Mouse (Mus musculus) Patski (cell line): ENCODE data around the gene D5Ertd579e. TPM values are rescaled to one million over a fixed set of nuclear protein-coding genes. Genes with fewer than 3 reads are reported as not detected.

Experiments used
- ATAC-seq: fragments of 100-300 bp; one replicate; pipeline ENCODE4 v1.8.0; 2021
- CTCF ChIA-PET: fragments of 350-600 bp; sonication (Branson Sonifier 250); formaldehyde crosslinking; loops from one replicate; lab custom pipeline; 2022; ENCODE audit warnings: inconsistent platforms; lab: Charles Lee
- POLR2A ChIA-PET: fragments of 350-600 bp; sonication (Branson Sonifier 250); formaldehyde crosslinking; loops from one replicate; lab custom pipeline; 2022; ENCODE audit warnings: antibody characterized with exemption, inconsistent platforms; lab: Charles Lee
- DNase-seq: peaks from one replicate; pipeline ENCODE4 v3.0.0-alpha.2; 2011; ENCODE audit warnings: low read depth, low spot score
- H3K27me3 ChIP-seq: fragments of 371-371 bp; one replicate; pipeline ENCODE4 v1.5.1; 2021
- CTCF ChIP-seq: fragments of 100-300 bp; IDR thresholded peaks from one replicate; pipeline ENCODE4 v1.5.1; 2021
- in situ Hi-C: fragments of 300-500 bp; cut with MboI; formaldehyde crosslinking; loops from 3 replicates; pipeline ENCODE4 v1.11.1; 2018; ENCODE audit warnings: low pct_unique_long_range_greater_than_20kb, mixed read lengths
- polyA plus RNA-seq: library from polyadenylated mRNA; unstranded; gene quantifications from one replicate; pipeline ENCODE4 v1.2.3, GENCODE M21; 2021

D5Ertd579e gene
- polyA plus RNA-seq, 1 experiment from 2014 or later: 71.5 TPM

DNA sequence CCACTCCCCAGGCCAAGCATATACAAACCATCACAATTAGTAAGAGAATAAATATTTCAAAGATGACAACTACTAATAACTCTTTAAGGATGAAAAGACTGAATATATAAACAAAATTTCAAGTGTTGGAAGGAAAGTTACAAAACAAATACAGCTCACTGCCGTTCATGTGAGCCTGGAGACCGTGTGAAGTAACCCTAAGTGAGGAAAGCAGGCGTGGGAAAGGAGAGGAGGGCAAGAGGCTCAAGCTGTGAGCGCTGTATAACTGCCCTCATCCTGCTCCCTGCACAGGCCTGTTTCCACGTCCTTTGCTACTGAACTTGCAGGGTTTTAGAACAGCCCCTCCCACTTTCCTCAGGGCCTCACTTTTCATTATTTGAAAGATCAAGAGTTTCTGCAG is 70.2 kb downstream of the D5Ertd579e start:
- CTCF ChIA-PET: interaction anchor here (0.7 to 1.8 kb wide), 5 partner anchors 20 to 114 kb away, joined by 3 to 6 read pairs (median 4); no protein-coding TSS in a partner anchor
- no peaks in the 10 kb centered on the region for H3K27me3 ChIP-seq
- POLR2A ChIA-PET: interaction anchor here (1.3 kb wide), 1 partner anchor 115 kb away, joined by 3 read pairs; no protein-coding TSS in a partner anchor
- ATAC-seq: no peak
- TF ChIP-seq CTCF: no peak
- DNase-seq: no peak
- in situ Hi-C loops: no loop called here

GRCm38 (mm10) chr5:36623670-36624069 is 72.2 kb downstream of the D5Ertd579e start:
- no peaks in the 10 kb centered on the region for H3K27me3 ChIP-seq
- POLR2A ChIA-PET: interaction anchor here (1.2 to 2.3 kb wide), 2 partner anchors 39 to 72 kb away, joined by 4 to 7 read pairs; partner anchors contain the start of gene D5Ertd579e
- CTCF ChIA-PET: interaction anchor here (0.9 kb wide), 1 partner anchor 21 kb away, joined by 3 read pairs; no protein-coding TSS in a partner anchor
- TF ChIP-seq CTCF: no peak
- ATAC-seq: no peak
- in situ Hi-C loops: no loop called here
- no peak for DNase-seq

DNA sequence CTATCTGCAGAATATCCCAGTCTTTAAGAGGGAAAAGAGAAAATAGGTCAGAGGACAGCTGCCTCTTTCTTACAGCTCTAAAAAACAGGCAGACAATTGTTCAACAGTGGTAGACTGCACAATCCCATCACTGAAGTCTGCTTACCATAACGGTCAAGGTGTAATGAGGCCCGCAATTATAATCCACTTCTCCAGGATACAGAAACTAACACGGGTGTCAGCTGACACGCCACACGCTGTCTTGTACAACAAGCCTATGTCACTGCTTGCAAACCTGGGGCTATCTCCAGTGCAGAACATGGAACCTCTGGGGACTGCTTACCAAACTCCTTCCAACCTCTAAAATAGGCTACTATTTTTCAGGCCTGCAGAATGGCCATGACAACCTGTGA is 74.8 kb downstream of the D5Ertd579e start:
- DNase-seq: no peak
- POLR2A ChIA-PET: interaction anchor here (0.6 to 2.7 kb wide), 2 partner anchors 16 to 64 kb away, joined by 5 to 8 read pairs; no protein-coding TSS in a partner anchor
- in situ Hi-C loops: no loop called here
- TF ChIP-seq CTCF: no peak
- ATAC-seq: no peak
- CTCF ChIA-PET: no interaction called here
- no peaks in the 10 kb centered on the region for H3K27me3 ChIP-seq

- CTCF ChIA-PET: interaction anchor here (1.2 kb wide), 1 partner anchor 43 kb away, joined by 3 read pairs; no protein-coding TSS in a partner anchor
- ATAC-seq (no peak), DNase-seq (no peak)
Observed at GRCm38 (mm10) chr5:36620409-36621057, 75.3 kb downstream of the D5Ertd579e start.

DNA sequence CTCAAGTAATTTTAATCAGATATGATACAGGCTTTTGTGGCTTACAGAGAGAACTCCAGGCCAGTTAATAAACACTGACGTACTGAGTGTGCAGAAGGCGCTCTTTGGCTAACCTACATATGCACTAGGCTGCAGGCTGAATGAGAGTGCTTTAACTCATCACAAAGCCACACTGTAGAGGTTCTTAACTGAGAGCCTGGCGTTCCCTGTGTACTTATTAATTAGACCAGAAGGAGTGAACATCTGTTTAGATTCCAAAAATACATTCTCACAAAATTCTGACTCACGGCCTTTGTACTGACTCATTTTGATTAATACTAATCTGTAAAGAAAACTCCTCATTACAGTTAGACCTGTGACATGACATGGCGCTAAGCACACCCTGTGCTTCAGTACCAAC is 76.9 kb downstream of the D5Ertd579e start:
- H3K27me3 ChIP-seq: no peaks in the 10 kb centered on the region
- CTCF ChIA-PET: interaction anchor here (1.2 to 1.4 kb wide), 2 partner anchors 24 to 44 kb away, joined by 3 read pairs; no protein-coding TSS in a partner anchor
- DNase-seq: peak; percentile 35
- no peak for ATAC-seq
- POLR2A ChIA-PET: interaction anchor here (1.1 kb wide), 1 partner anchor 62 kb away, joined by 3 read pairs; no protein-coding TSS in a partner anchor
- TF ChIP-seq CTCF: no peak
- in situ Hi-C loops: no loop called here

More at GRCm38 (mm10) chr5:36620409-36621057, 75.3 kb downstream of the D5Ertd579e start:
- H3K27me3 ChIP-seq: no peaks in the 10 kb centered on the region
- in situ Hi-C loops: no loop called here
- POLR2A ChIA-PET: interaction anchor here (2.7 kb wide), 1 partner anchor 15 kb away, joined by 8 read pairs; no protein-coding TSS in a partner anchor
- no peak for TF ChIP-seq CTCF

GRCm38 (mm10) chr5:36618356-36618755 is 77.5 kb downstream of the D5Ertd579e start:
- POLR2A ChIA-PET: no interaction called here
- in situ Hi-C loops: no loop called here
- H3K27me3 ChIP-seq: no peaks in the 10 kb centered on the region
- no peak for ATAC-seq
- CTCF ChIA-PET: interaction anchor here (1.0 to 2.7 kb wide), 4 partner anchors 12 to 121 kb away, joined by 3 to 9 read pairs (median 6); no protein-coding TSS in a partner anchor
- no peak for DNase-seq
- no peak for TF ChIP-seq CTCF

GRCm38 (mm10) chr5:36614124-36614523 is 81.7 kb downstream of the D5Ertd579e start:
- DNase-seq (no peak), ATAC-seq (no peak)
- ChIA-PET CTCF (interaction anchor here (1.1 to 1.8 kb wide), 4 partner anchors 9 to 75 kb away, joined by 3 to 4 read pairs (median 4); no protein-coding TSS in a partner anchor), POLR2A (no interaction called here)
- in situ Hi-C loops: no loop called here
- no peak for TF ChIP-seq CTCF
- H3K27me3 ChIP-seq: no peaks in the 10 kb centered on the region

- ChIA-PET CTCF (interaction anchor here (1.7 to 9.6 kb wide), 2 partner anchors 130 kb away, joined by 6 to 62 read pairs; no protein-coding TSS in a partner anchor), POLR2A (no interaction called here)
- TF ChIP-seq CTCF: no peak
- ATAC-seq (no peak), DNase-seq (no peak)
- no peaks in the 10 kb centered on the region for H3K27me3 ChIP-seq
- in situ Hi-C loops: no loop called here
Observed at GRCm38 (mm10) chr5:36608939-36609499, 86.8 kb downstream of the D5Ertd579e start.

DNA sequence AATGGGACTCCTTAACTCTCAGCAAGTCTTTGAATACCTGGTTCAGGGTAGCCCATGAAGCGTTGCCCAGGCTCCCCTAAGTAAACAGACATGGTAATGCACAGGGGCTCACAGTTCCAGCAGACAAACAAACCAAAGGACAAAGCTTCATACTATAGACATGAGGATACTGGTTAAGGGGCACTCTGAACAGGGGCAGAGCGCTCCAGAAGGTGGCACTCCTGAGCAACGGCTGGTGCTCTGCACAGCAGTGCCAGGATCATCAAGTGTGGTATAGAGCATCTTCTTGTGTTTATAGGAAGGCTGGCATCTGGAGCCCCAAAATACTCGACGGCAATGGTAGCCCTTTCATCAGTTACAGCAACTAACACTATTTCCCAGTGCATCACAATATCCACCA is 92.8 kb downstream of the D5Ertd579e start:
- ATAC-seq (no peak), DNase-seq (no peak)
- TF ChIP-seq CTCF: peak; percentile 85
- in situ Hi-C loops: loop anchor here (5.0 kb wide), 2 partner anchors 84 to 139 kb away; no protein-coding TSS in a partner anchor
- ChIA-PET CTCF (interaction anchor here (1.0 to 9.6 kb wide), 12 partner anchors 11 to 145 kb away, joined by 3 to 62 read pairs (median 4); no protein-coding TSS in a partner anchor), POLR2A (interaction anchor here (1.2 kb wide), 1 partner anchor 76 kb away, joined by 3 read pairs; no protein-coding TSS in a partner anchor)
- no peaks in the 10 kb centered on the region for H3K27me3 ChIP-seq

DNA sequence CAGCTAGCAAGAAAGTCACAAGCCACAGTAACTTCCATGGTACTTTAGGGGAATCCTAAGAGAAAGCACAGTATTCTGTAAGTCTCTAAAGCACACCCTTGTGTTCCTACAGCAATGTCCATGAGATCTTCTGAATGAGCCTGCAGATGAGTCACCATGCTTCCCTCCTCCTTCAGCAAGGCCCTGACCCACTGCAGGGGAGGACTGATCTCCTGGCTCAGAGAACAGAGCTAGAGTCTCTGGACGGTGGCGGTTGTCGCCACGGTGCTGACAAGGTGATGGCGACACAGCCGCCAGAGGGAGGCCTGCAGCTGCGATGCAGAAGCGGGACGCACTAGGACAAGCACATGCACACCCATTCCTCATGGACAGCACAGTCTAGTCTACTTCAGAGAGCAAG is 93.8 kb downstream of the D5Ertd579e start:
- ChIA-PET POLR2A (interaction anchor here (0.7 to 1.2 kb wide), 2 partner anchors 77 to 146 kb away, joined by 3 read pairs; no protein-coding TSS in a partner anchor), CTCF (interaction anchor here (0.7 to 9.6 kb wide), 7 partner anchors 15 to 146 kb away, joined by 3 to 62 read pairs (median 3); no protein-coding TSS in a partner anchor)

More for the DNA sequence above, 93.8 kb downstream of the D5Ertd579e start:
- TF ChIP-seq CTCF: no peak
- DNase-seq (no peak), ATAC-seq (no peak)
- in situ Hi-C loops: loop anchor here (5.0 kb wide), 2 partner anchors 85 to 140 kb away; no protein-coding TSS in a partner anchor
- H3K27me3 ChIP-seq: no peaks in the 10 kb centered on the region
